Mouse (Mus musculus): ENCODE data around the gene Btg3. TPM values are rescaled to one million over a fixed set of nuclear protein-coding genes. Genes with fewer than 3 reads are reported as not detected.

Gene Btg3
- polyA plus RNA-seq, 1 experiment from 2014 or later, result 67.0 TPM

DNA sequence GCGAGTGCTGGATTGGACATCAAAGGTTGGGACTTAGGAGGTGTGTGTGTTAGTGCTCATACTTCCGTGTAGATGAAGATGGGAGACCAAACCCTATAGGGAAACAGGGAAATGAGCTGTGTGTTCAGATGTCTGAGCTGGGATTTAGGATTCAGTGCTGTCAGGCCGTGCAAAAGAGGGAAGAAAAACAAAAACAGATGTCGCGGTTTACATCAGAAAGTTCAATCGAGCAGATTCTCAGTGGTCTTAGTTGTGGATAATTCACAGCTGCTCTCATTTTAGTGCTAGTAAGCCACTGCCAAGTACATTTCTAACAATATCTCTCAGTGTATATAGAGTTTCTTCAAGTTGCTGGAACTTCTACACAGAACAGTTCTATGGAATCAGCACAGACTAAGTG is 33.2 kb downstream of the Btg3 start:
- WGBS, result 53% methylated on average over 6 of the region's 6 CpGs
- H3K4me1 ChIP-seq, result peaks cover 6% of the 10 kb centered on the region
- peak overlapping the region; percentile 53 for H3K27ac ChIP-seq
- H3K4me2 ChIP-seq, result no peak overlapping the region
- no peak overlapping the region for H3K9ac ChIP-seq
- peaks cover 4% of the 10 kb centered on the region for H3K36me3 ChIP-seq
- H3K4me3 ChIP-seq, result no peak overlapping the region
- H3K9me3 ChIP-seq, result no peaks in the 10 kb centered on the region
- peak; percentile 43; the same call in 1 of the 2 replicates for ATAC-seq (ENCODE audit: borderline replicate concordance, extremely low read depth, low FRiP score, low TSS enrichment)
- no peaks in the 10 kb centered on the region for H3K27me3 ChIP-seq

DNA sequence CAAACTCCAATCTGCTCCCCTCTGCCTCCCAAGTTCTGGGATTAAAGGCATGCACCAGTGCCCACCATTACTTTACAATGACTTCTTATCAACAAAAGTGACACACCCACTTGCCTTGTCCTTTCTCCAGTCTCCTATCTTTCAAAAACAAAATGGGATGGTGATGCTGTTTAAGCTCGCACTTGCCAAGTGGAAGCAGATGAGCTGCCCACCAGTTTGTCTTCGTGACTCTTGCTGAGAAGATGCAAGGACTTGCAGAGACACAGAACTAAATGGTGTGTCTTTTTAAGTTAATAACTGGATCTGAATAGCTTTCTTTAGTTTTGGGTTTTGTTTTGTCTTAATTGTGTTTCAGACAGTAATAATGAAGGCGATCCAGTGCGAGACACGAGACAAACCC is 34.2 kb downstream of the Btg3 start:
- 92% methylated on average over 5 of the region's 5 CpGs for WGBS
- Histone ChIP-seq H3K4me3 (no peak overlapping the region), H3K27me3 (no peaks in the 10 kb centered on the region), H3K4me2 (no peak overlapping the region), H3K4me1 (peaks cover 6% of the 10 kb centered on the region), H3K36me3 (peaks cover 4% of the 10 kb centered on the region), H3K9ac (no peak overlapping the region), H3K27ac (no peak overlapping the region), H3K9me3 (no peaks in the 10 kb centered on the region)
- ATAC-seq (ENCODE audit: borderline replicate concordance, extremely low read depth, low FRiP score, low TSS enrichment), result no peak

DNA sequence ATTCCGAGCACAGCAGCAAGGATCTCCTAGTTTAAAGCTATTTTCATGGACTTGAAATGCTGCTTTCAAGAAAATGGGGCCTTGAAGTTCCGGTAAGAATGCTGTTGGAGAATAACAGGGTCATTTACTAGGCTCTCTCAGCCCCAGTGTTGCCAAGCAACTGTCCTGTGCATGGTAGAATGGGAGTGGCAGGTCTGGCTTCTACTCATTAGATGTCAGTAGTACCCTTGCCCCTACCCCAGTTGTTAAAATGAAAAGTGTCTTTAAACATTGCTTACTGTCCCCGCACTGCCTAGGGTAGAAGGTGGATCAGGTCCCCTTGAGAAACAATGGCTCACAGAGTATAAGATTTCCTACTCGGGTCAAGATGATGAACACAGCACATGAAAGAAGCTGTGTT is 35.6 kb downstream of the Btg3 start:
- H3K4me3 ChIP-seq, result no peak overlapping the region
- no peaks in the 10 kb centered on the region for H3K27me3 ChIP-seq
- ATAC-seq (ENCODE audit: borderline replicate concordance, extremely low read depth, low FRiP score, low TSS enrichment), result no peak
- H3K36me3 ChIP-seq, result peaks cover 3% of the 10 kb centered on the region
- no peak overlapping the region for H3K4me2 ChIP-seq
- no peak overlapping the region for H3K9ac ChIP-seq
- no peak overlapping the region for H3K27ac ChIP-seq
- no peaks in the 10 kb centered on the region for H3K9me3 ChIP-seq
- WGBS, result 77% methylated on average over 4 of the region's 4 CpGs
- peaks cover 6% of the 10 kb centered on the region for H3K4me1 ChIP-seq

DNA sequence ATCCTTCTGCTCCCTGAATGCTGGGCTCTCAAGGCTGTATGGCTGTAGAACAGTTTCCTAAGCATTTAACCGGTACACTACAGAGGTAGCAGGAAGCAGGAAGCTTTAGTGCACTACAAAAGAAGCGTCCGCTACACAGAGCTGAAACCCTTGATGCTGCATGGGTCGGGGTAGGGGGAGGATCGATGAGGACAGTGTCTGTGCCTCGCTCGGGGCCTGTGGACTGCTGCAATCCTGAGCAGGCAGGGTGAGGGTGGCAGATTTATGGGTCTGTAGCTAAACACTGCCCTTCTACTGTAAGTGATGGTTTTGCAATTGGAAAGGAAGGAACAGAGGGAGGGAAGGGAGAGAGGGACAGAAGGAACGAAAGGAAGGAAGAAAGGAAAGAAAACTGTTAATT is 39.8 kb downstream of the Btg3 start:
- Histone ChIP-seq H3K9me3 (no peaks in the 10 kb centered on the region), H3K4me1 (no peaks in the 10 kb centered on the region), H3K4me2 (no peak overlapping the region), H3K27ac (no peak overlapping the region), H3K27me3 (no peaks in the 10 kb centered on the region), H3K9ac (no peak overlapping the region), H3K36me3 (peaks cover 23% of the 10 kb centered on the region; the same call in 1 of the 2 replicates), H3K4me3 (no peak overlapping the region)
- no peak for ATAC-seq (ENCODE audit: borderline replicate concordance, extremely low read depth, low FRiP score, low TSS enrichment)
- WGBS, result 41% methylated on average over 8 of the region's 8 CpGs

DNA sequence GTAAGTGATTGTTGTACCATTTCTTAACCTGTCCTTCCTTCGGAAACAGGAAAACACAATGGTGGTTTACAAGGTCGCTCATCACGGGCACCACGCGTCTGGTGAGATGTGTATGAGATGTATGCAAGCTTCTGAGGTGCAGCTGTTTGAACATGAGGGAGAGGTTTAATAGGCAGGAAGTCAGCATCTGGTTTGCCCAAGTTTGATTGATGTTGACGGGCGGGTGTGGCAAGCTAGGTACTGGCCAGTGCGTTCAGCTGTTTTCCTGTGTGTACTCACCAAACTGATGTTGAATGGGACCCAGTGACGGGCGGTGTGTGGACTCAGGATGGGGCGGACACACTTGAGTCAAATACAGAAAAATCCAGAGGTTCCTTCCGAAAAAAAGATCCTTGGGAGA is 49.0 kb downstream of the Btg3 start:
- ATAC-seq (ENCODE audit: borderline replicate concordance, extremely low read depth, low FRiP score, low TSS enrichment), result no peak
- 79% methylated on average over 12 of the region's 12 CpGs for WGBS
- no peaks in the 10 kb centered on the region for H3K4me1 ChIP-seq
- H3K9ac ChIP-seq, result no peak overlapping the region
- no peak overlapping the region for H3K4me2 ChIP-seq
- H3K27ac ChIP-seq, result no peak overlapping the region
- H3K36me3 ChIP-seq, result 0 out of 2 replicates have a peak, but pooled peaks cover 7% of the 10 kb centered on the region
- no peaks in the 10 kb centered on the region for H3K9me3 ChIP-seq
- H3K4me3 ChIP-seq, result no peak overlapping the region
- H3K27me3 ChIP-seq, result no peaks in the 10 kb centered on the region

DNA sequence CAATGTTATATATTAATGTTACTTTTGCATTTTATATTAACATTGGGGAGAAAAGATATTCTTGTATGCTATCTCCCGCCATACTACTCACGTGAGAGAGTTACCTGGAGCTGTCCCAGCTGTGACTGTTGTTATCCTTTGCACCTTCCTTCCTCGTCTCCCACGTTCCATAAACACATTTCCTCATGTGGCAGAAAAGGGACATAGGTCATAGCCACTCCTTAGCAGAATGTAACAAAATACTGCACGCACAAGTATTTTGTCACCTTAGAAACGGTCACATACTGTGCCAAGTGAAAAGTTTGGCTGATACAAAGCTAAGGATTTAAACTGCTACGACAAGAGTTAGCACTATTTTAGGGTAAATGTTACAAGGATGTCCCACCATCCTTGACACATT is 49.4 kb downstream of the Btg3 start:
- no peaks in the 10 kb centered on the region for H3K4me1 ChIP-seq
- ATAC-seq (ENCODE audit: borderline replicate concordance, extremely low read depth, low FRiP score, low TSS enrichment), result no peak
- H3K27me3 ChIP-seq, result no peaks in the 10 kb centered on the region
- 0 out of 2 replicates have a peak, but pooled peaks cover 3% of the 10 kb centered on the region for H3K36me3 ChIP-seq
- H3K9me3 ChIP-seq, result no peaks in the 10 kb centered on the region
- no peak overlapping the region for H3K4me2 ChIP-seq
- H3K9ac ChIP-seq, result no peak overlapping the region
- no peak overlapping the region for H3K4me3 ChIP-seq
- 82% methylated on average over 7 of the region's 7 CpGs for WGBS
- no peak overlapping the region for H3K27ac ChIP-seq

DNA sequence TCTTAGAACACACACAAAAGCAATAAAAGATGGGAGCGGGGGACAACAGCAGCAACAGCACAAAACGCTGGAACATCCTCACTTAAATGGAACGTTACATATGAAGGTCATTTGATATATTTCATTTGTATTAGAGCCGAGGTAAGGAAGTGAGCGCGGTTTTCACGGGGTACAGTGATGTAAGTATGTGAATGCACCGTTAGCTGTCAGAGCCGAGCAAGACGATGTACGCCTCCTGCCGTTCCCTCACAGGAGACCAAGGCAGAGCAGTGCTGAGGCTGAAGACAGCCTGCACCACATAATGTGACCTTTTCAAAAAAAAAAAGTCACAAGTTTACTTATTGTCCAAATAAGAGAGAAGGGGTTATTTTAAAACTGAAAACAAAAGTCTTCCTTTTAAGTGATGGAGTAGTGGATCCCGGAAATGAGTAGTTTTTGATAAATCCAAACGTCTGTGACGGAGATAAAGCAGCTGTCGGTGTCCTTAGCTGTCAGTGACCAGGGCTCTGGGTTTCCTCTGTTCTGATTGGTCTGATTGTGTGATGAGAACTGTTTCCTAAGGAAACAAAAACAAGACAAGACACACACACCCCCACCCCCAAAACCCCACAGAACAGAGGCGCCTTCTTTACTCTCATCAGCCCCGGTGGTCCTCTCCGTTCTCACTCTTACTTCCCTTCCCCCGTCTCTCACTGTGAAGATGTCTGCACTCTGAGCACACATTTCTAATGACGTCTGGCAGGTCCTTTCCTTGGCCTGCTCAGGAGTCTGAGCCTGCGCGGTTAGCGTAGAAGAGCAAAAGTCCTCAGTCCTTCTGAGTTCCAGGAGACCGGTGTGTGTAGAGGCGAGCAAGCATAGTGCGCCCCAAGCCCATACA is 50.8 kb downstream of the Btg3 start:
- H3K4me2 ChIP-seq, result peak overlapping the region; percentile 38
- H3K4me1 ChIP-seq, result peaks cover 11% of the 10 kb centered on the region
- H3K27ac ChIP-seq, result peak overlapping the region; percentile 58
- H3K36me3 ChIP-seq, result no peaks in the 10 kb centered on the region
- no peaks in the 10 kb centered on the region for H3K9me3 ChIP-seq
- ATAC-seq (ENCODE audit: borderline replicate concordance, extremely low read depth, low FRiP score, low TSS enrichment), result peak; percentile 88
- 47% methylated on average over 27 of the region's 27 CpGs for WGBS
- no peaks in the 10 kb centered on the region for H3K27me3 ChIP-seq
- H3K4me3 ChIP-seq, result peak overlapping the region; percentile 12; the same call in 1 of the 2 replicates
- no peak overlapping the region for H3K9ac ChIP-seq

DNA sequence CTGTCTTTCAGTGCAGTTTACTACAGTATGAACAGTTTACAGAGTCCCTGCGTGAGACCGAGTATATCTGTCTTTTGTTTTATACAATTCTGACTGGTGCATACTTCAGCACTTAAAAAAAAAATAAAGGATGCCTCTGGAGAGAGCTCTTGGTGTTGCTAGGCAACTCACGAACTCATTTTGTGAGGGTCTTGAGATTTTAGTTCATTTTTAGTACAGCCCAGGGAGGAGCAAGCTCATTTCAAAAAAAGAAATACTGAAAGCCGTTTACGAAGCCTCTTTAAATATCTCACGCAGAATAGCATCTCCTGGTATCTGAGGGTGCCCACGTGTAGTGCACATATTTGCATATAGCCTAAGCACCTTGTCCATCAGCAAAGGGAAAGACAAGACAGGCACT is 54.9 kb downstream of the Btg3 start:
- Histone ChIP-seq H3K4me1 (peaks cover 16% of the 10 kb centered on the region), H3K9me3 (no peaks in the 10 kb centered on the region), H3K4me3 (no peak overlapping the region), H3K4me2 (no peak overlapping the region), H3K9ac (no peak overlapping the region), H3K27me3 (no peaks in the 10 kb centered on the region), H3K36me3 (no peaks in the 10 kb centered on the region), H3K27ac (no peak overlapping the region)
- ATAC-seq (ENCODE audit: borderline replicate concordance, extremely low read depth, low FRiP score, low TSS enrichment), result no peak
- WGBS, result 20% methylated on average over 7 of the region's 7 CpGs

DNA sequence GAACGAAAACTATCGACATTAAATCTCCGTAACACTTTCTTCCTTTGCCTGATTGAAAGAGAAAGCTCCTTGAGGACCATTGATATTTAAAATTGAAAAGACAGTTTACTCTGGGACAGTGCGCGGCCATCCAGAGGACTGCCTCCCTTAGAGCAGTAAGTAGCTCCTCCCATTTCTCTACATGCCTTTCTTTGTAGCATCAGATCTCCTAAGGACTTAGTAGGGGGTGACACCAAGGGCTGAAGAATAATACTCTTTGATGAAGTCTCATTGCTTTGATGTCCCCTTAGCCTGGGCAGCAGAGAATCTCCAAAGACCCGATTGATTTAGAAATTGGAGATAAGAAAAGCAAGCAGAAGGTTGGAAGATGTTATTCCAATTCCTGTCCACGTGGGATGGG is 55.4 kb downstream of the Btg3 start:
- ATAC-seq (ENCODE audit: borderline replicate concordance, extremely low read depth, low FRiP score, low TSS enrichment), result no peak
- H3K4me2 ChIP-seq, result peak overlapping the region; percentile 23
- 11% methylated on average over 7 of the region's 7 CpGs for WGBS

DNA sequence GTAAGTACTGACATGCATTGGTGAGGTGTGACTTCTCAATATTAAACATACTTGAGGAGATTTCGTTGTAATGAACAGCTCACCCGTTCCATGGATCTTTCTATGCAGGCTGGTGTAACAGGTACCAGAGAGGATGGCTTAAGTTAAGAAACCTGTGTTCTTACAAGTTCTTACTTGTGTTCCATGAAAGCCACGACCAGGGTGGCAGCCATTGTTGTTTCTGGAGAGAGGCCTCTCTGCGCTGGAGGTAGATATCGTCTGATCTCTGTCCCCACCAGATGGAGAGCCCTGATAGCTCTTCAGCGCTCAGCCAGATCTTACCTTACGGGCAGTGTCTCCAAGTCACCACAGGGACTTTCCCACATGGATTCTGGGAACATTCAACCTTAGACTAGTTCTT is 57.3 kb downstream of the Btg3 start:
- Histone ChIP-seq H3K4me3 (no peak overlapping the region), H3K27ac (no peak overlapping the region), H3K27me3 (no peaks in the 10 kb centered on the region), H3K4me2 (no peak overlapping the region), H3K9ac (no peak overlapping the region), H3K9me3 (no peaks in the 10 kb centered on the region), H3K36me3 (no peaks in the 10 kb centered on the region), H3K4me1 (peaks cover 16% of the 10 kb centered on the region)
- 68% methylated on average over 7 of the region's 7 CpGs for WGBS
- no peak for ATAC-seq (ENCODE audit: borderline replicate concordance, extremely low read depth, low FRiP score, low TSS enrichment)

More for the DNA sequence above, 55.4 kb downstream of the Btg3 start:
- Histone ChIP-seq H3K27ac (no peak overlapping the region), H3K4me1 (peaks cover 16% of the 10 kb centered on the region), H3K4me3 (no peak overlapping the region), H3K27me3 (no peaks in the 10 kb centered on the region), H3K9ac (no peak overlapping the region), H3K9me3 (no peaks in the 10 kb centered on the region), H3K36me3 (no peaks in the 10 kb centered on the region)

DNA sequence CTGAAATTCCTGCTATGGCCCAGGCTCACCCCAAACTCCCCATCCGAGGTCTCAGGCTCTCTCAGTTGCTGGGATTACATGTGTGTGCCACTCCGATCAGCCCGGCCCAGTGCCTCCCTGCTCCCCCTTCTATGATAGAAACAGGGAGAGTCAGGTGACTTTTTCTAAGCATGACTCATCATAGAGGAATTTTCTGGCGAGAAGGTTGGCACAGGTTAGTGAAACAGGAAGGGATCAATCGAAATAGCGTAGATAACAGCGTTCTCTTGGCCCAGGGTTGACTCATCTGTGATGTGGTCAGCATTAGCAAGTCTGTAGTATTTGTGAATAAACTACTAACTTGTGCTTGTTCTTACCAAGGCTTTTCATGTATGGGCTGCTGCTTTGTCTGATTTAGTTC is 59.0 kb downstream of the Btg3 start:
- ATAC-seq (ENCODE audit: borderline replicate concordance, extremely low read depth, low FRiP score, low TSS enrichment), result no peak; the same call in 1 of the 2 replicates
- H3K4me1 ChIP-seq, result peaks cover 24% of the 10 kb centered on the region
- no peak overlapping the region for H3K4me3 ChIP-seq
- H3K9ac ChIP-seq, result no peak overlapping the region
- WGBS, result 33% methylated on average over 7 of the region's 7 CpGs
- H3K27ac ChIP-seq, result no peak overlapping the region; the same call in 1 of the 2 replicates
- H3K4me2 ChIP-seq, result no peak overlapping the region
- H3K27me3 ChIP-seq, result no peaks in the 10 kb centered on the region
- no peaks in the 10 kb centered on the region for H3K9me3 ChIP-seq
- no peaks in the 10 kb centered on the region for H3K36me3 ChIP-seq

DNA sequence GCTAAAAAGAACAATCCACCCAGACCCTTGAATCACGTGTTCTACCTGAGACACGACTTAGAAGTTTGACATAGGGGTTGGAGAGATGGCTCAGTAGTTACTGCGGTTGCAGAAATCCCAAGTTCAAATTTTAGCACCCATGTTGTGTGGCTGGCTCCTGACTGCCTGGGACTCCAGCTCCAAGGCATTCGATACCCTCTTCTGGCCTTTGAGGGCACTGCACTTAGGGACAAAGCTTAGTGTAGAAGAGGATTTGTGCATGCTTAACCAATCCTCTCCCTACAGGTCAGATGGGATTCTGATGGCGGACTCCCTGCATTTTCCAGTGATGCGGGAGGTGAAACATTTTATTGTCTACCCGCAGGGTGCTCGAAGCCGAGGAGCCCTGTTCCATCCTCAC is 60.1 kb downstream of the Btg3 start:
- Histone ChIP-seq H3K4me2 (no peak overlapping the region), H3K9ac (no peak overlapping the region), H3K36me3 (no peaks in the 10 kb centered on the region), H3K9me3 (no peaks in the 10 kb centered on the region), H3K4me3 (no peak overlapping the region), H3K4me1 (peaks cover 17% of the 10 kb centered on the region), H3K27ac (no peak overlapping the region), H3K27me3 (no peaks in the 10 kb centered on the region)
- no peak for ATAC-seq (ENCODE audit: borderline replicate concordance, extremely low read depth, low FRiP score, low TSS enrichment)
- 83% methylated on average over 9 of the region's 9 CpGs for WGBS

Measured in lung, embryonic 15.5 days (tissue).